Mouse (Mus musculus): ENCODE results near the gene Mrpl1. TPM values are rescaled to one million over a fixed set of nuclear protein-coding genes. Genes with fewer than 3 reads are reported as not detected.

The Mrpl1 gene
- total and polyA plus RNA-seq, 3 experiments, result 31.3 to 77.6 (median 44.2) TPM

DNA sequence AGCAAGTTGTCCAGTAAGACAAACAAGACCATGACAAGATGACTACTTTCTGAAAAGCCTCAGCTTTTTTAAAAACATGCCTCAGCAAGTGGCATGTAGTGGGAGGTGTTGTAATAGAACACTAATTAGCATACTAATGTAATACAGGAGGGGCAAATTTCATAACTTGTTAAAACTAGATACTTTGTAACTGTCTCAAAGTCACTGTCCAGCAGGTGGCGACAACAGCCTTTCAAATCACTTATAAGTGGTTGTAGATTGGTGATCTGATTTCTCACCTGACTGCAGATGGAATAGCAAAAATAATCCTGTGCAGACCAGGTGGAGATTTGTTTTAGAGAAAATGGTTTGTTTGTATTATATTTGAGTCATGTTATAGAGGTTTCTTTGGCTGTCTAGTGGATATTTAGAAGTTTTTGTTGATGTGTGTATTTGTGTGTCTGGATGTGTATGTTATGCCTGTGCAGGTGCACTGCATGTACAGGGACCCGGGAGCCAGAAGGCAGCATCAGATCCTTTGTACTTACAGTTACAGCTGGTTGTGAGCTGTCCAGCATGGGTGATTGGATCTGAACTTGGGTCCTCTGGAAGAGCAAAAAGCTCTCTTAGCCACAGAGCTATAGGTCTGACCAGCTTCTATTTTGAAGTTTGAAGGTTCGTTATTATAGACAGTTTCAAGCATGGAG lies 57.9 kb downstream of the Mrpl1 start:
- dilution Hi-C loops (cut with MboI; ENCODE audit: extremely low pct_ligation_motif_present, extremely low pct_unique_long_range_greater_than_20kb, low sequenced_read_pairs), result no loop called here
- H3K79me2 ChIP-seq (replicated peaks; ENCODE audit: control insufficient read depth, extremely low read depth, insufficient read depth, poor library complexity, severe bottlenecking), result no peaks in the 10 kb centered on the region
- H3K27ac ChIP-seq (ENCODE audit: insufficient read depth, low read depth), result no peak overlapping the region
- H3K4me2 ChIP-seq (ENCODE audit: insufficient read depth, low read depth, poor library complexity, severe bottlenecking), result no peak overlapping the region
- no peak overlapping the region for H3K9ac ChIP-seq (ENCODE audit: insufficient read depth, low read depth)
- in situ Hi-C loops (cut with MboI; ENCODE audit: low pct_ligation_motif_present, low pct_unique_long_range_greater_than_20kb, low sequenced_read_pairs), result loop anchor here (10.0 kb wide), 1 partner anchor 508 kb away; no protein-coding TSS in a partner anchor
- H3K4me1 ChIP-seq (ENCODE audit: control insufficient read depth in 1 of 2, insufficient read depth in 2 of 2), result no peaks in the 10 kb centered on the region
- H3K4me3 ChIP-seq (replicated peaks in 1 of 3; ENCODE audit: low read depth in 2 of 3, low read length in 2 of 3, poor library complexity in 1 of 3), result no peak overlapping the region
- H3K36me3 ChIP-seq (replicated peaks in 1 of 2; ENCODE audit: control insufficient read depth in 1 of 2, insufficient read depth in 1 of 2, low read length in 1 of 2), result peaks cover 19 to 31% of the 10 kb centered on the region in 2 experiments
- H3K9me3 ChIP-seq (replicated peaks; ENCODE audit: low read length), result no peaks in the 10 kb centered on the region
- no peak for TF ChIP-seq SIN3A (IDR thresholded peaks at IDR 0.05; ENCODE audit: low read length)
- TF ChIP-seq TBP (conservative IDR thresholded peaks at IDR 0.05; ENCODE audit: low read depth, low read length), result no peak
- no peak for TF ChIP-seq E2F4 (IDR thresholded peaks at IDR 0.05; ENCODE audit: insufficient replicate concordance, low read depth, low read length)
- no peak for TF ChIP-seq NELFE (IDR thresholded peaks at IDR 0.05; ENCODE audit: low read depth, low read length)
- TF ChIP-seq POLR2AphosphoS2 (IDR thresholded peaks at IDR 0.05; ENCODE audit: low read depth, low read length), result no peak
- TF ChIP-seq SMC3 (IDR thresholded peaks at IDR 0.05; ENCODE audit: low read depth, low read length), result peak; percentile 70
- TF ChIP-seq MAFK (IDR thresholded peaks at IDR 0.05; ENCODE audit: insufficient replicate concordance, low read length), result no peak
- TF ChIP-seq CTCF (conservative IDR thresholded peaks at IDR 0.05 in 1 of 2, IDR thresholded peaks at IDR 0.05 in 1 of 2; ENCODE audit: low read depth in 2 of 2, low read length in 2 of 2), result peak; percentile 35 to 79
- TF ChIP-seq ZC3H11A (IDR thresholded peaks at IDR 0.05; ENCODE audit: low read depth, low read length), result peak; percentile 42
- 0 out of 2 replicates have a peak, but pooled peaks have one; percentile 15 for TF ChIP-seq BHLHE40 (IDR thresholded peaks at IDR 0.05; ENCODE audit: low read depth, low read length)
- TF ChIP-seq MAZ (IDR thresholded peaks at IDR 0.05; ENCODE audit: low read depth, low read length), result no peak
- no peak for TF ChIP-seq MYC (IDR thresholded peaks at IDR 0.05; ENCODE audit: low read depth, low read length)
- no peak for TF ChIP-seq USF1 (IDR thresholded peaks at IDR 0.05; ENCODE audit: low read depth, low read length)
- TF ChIP-seq HCFC1 (IDR thresholded peaks at IDR 0.05; ENCODE audit: low read depth, low read length), result no peak
- no peak for TF ChIP-seq ZKSCAN1 (IDR thresholded peaks at IDR 0.05; ENCODE audit: borderline replicate concordance, low read depth, low read length)
- no peak for TF ChIP-seq IRF4 (IDR thresholded peaks at IDR 0.05; ENCODE audit: low read depth, low read length)
- no peak for TF ChIP-seq MXI1 (IDR thresholded peaks at IDR 0.05; ENCODE audit: low read depth, low read length)
- TF ChIP-seq TCF12 (IDR thresholded peaks at IDR 0.05; ENCODE audit: low read depth, low read length), result no peak
- TF ChIP-seq PAX5 (IDR thresholded peaks at IDR 0.05; ENCODE audit: low read length), result no peak
- no peak for TF ChIP-seq ZMIZ1 (IDR thresholded peaks at IDR 0.05; ENCODE audit: low read depth, low read length)
- no peak for TF ChIP-seq GABPA (IDR thresholded peaks at IDR 0.05; ENCODE audit: insufficient replicate concordance, low read depth, low read length)
- TF ChIP-seq ETS1 (conservative IDR thresholded peaks at IDR 0.05; ENCODE audit: low read depth, low read length), result no peak
- TF ChIP-seq RAD21 (IDR thresholded peaks at IDR 0.05; ENCODE audit: low read depth, low read length), result peak; percentile 81
- no peak for TF ChIP-seq JUN (IDR thresholded peaks at IDR 0.05; ENCODE audit: insufficient read depth, low read depth, low read length)
- TF ChIP-seq NRF1 (IDR thresholded peaks at IDR 0.05; ENCODE audit: low read depth, low read length), result no peak
- TF ChIP-seq CHD2 (IDR thresholded peaks at IDR 0.05; ENCODE audit: low read length), result no peak
- TF ChIP-seq ELF1 (IDR thresholded peaks at IDR 0.05; ENCODE audit: low read depth, low read length), result no peak
- no peak for TF ChIP-seq UBTF (IDR thresholded peaks at IDR 0.05; ENCODE audit: low read depth, low read length)
- no peak for TF ChIP-seq CHD1 (IDR thresholded peaks at IDR 0.05; ENCODE audit: low read depth, low read length)
- TF ChIP-seq MEF2A (IDR thresholded peaks at IDR 0.05; ENCODE audit: borderline replicate concordance, low read depth, low read length), result no peak
- TF ChIP-seq EP300 (IDR thresholded peaks at IDR 0.05; ENCODE audit: low read length), result no peak
- no peak for TF ChIP-seq RCOR1 (conservative IDR thresholded peaks at IDR 0.05; ENCODE audit: low read depth, low read length)
- TF ChIP-seq USF2 (conservative IDR thresholded peaks at IDR 0.05; ENCODE audit: low read depth, low read length), result no peak
- no peak for TF ChIP-seq POLR2A (IDR thresholded peaks at IDR 0.05; ENCODE audit: low read depth, low read length)
- TF ChIP-seq ZNF384 (IDR thresholded peaks at IDR 0.05; ENCODE audit: low read depth, low read length), result no peak
- no peak for TF ChIP-seq MAX (IDR thresholded peaks at IDR 0.05; ENCODE audit: low read length)
- 0 out of 2 replicates have a peak, but pooled peaks have one; percentile 16 for TF ChIP-seq JUND (conservative IDR thresholded peaks at IDR 0.05; ENCODE audit: low read depth, low read length)
- TF ChIP-seq KAT2A (IDR thresholded peaks at IDR 0.05; ENCODE audit: insufficient replicate concordance, low read length), result no peak
- no peaks in the 10 kb centered on the region for H3K27me3 ChIP-seq (replicated peaks)
- peak; percentile 67 for DNase-seq (ENCODE audit: extremely low read depth)
